Comparison of ENCODE assay signal across 8 mouse cellular contexts in genomic region chr17:34196941-34197894, GRCm38 (mm10). TPM values are rescaled to one million over a fixed set of nuclear protein-coding genes. Genes with fewer than 3 reads are reported as not detected.
A peak's percentile ranks its signal among the peaks of the same experiment; 100 is the strongest.
DNase-seq lines count a peak whose midpoint lies in the region; ATAC-seq lines count a peak whose summit lies in the region.

Gene Psmb8 (plus strand): TSS chr17:34197721.

- peaks cover 19% of the 10 kb centered on the region for H3K4me1 ChIP-seq in hindbrain, embryonic 15.5 days (replicated peaks)

- peak within 1 kb of the TSS; percentile 44 for H3K9ac ChIP-seq in hindbrain, embryonic 15.5 days

- H3K9me3 ChIP-seq in hindbrain, embryonic 15.5 days = no peaks in the 10 kb centered on the region

- peak; percentile 62 for ATAC-seq in common myeloid progenitor, adult 5-6 weeks (replicated peaks; ENCODE audit: low read depth, poor library complexity, severe bottlenecking)
- ATAC-seq in hindbrain, embryonic 15.5 days (ENCODE audit: low FRiP score, low read depth) = peak; percentile 89

- H3K4me3 ChIP-seq in hindbrain, embryonic 15.5 days = peak within 1 kb of the TSS; percentile 47

- H3K27me3 ChIP-seq in hindbrain, embryonic 15.5 days = peaks cover 66% of the 10 kb centered on the region

- DNase-seq in T-cell, adult 2 months (ENCODE audit: low spot score) = peak; percentile 84
- peak; percentile 94 for DNase-seq in gastrocnemius, adult 18-20 months (ENCODE audit: low spot score)
- peak; percentile 80 to 83 for DNase-seq in layer of hippocampus, postnatal 36 days
- peak; percentile 96 for DNase-seq in lung, postnatal 25 days (ENCODE audit: low spot score)
- DNase-seq in retina, adult 2 months (ENCODE audit: low read depth, low spot score) = peak; percentile 83
- peak; percentile 90 for DNase-seq in thymus, postnatal 25 days

- H3K27ac ChIP-seq in hindbrain, embryonic 15.5 days (replicated peaks) = no peak within 1 kb of the TSS

- 4% methylated on average over 41 of the region's 41 CpGs for WGBS in hindbrain, embryonic 15.5 days

- H3K4me2 ChIP-seq in hindbrain, embryonic 15.5 days = peak within 1 kb of the TSS; percentile 91

- H3K36me3 ChIP-seq in hindbrain, embryonic 15.5 days = no peaks in the 10 kb centered on the region

RNA-seq across cellular contexts. Expression of gene Psmb8, which starts in this region (rescaled TPM):
- total RNA-seq in common myeloid progenitor, adult 5-6 weeks (2017) = 480 and 499 TPM in 2 replicates
- 1 to 10 TPM; 3.2 to 6.7 TPM for total RNA-seq in gastrocnemius, adult 18-20 months (2021)
- 3.3 and 5.7 TPM in 2 replicates for polyA plus RNA-seq in hindbrain, embryonic 15.5 days (2015; fragmentation: Nextera tagmentation; extraction: Ambion mirVana)
- 1 to 10 TPM; 2.7 to 3.2 TPM for total RNA-seq in layer of hippocampus, postnatal 36 days (2021)

Comparison
In these comparisons a context has a peak if more than half of its experiments do, and no peak if none do; other contexts are left out.
1. RNA of gene Psmb8 (total RNA-seq): 480 to 499 TPM in common myeloid progenitor, adult 5-6 weeks; 3.2 to 6.7 TPM in gastrocnemius, adult 18-20 months and 2.7 to 3.2 TPM in layer of hippocampus, postnatal 36 days; every median in the first group is over 10 times any median in the second.
2. Peak in every context shown above with its lines, with median percentiles within 50 percentile points of each other: DNase-seq.